In genomic region chr9:74954387-74954786, GRCm38 (mm10) we compare ENCODE assay signal across 11 mouse cellular contexts. TPM values are rescaled to one million over a fixed set of nuclear protein-coding genes. Genes with fewer than 3 reads are reported as not detected.
A peak's percentile ranks its signal among the peaks of the same experiment; 100 is the strongest.
DNase-seq lines count a peak whose midpoint lies in the region; ATAC-seq lines count a peak whose summit lies in the region.
"Had no signal": no experiment of that assay in that cellular context is flagged by ENCODE, and none has a peak within 500 bp of the region (broad histone marks: within the 10 kb centered on the region; RNA-seq: fewer than 3 reads in every experiment).

No protein-coding gene starts in this region.

- ATAC-seq in heart, embryonic 14.5 days (ENCODE audit: insufficient number of reproducible peaks, insufficient read depth, low FRiP score, low read depth), result no peak
- ATAC-seq in liver, embryonic 13.5 days (ENCODE audit: low read depth), result no peak
- no peak for ATAC-seq in liver, embryonic 12.5 days
- ATAC-seq in forebrain, embryonic 13.5 days, result no peak
- ATAC-seq in midbrain, embryonic 13.5 days, result no peak
- ATAC-seq: CD4-positive, CD25-positive, alpha-beta regulatory T cell, adult 4 months had no signal

- intact Hi-C loops in heart, postnatal 10 days (cut with DNase I), result no loop called here

- no peak for DNase-seq in heart, postnatal 10 days
- DNase-seq in liver, embryonic 13.5 days, result no peak
- DNase-seq in embryo, embryonic 10.5 days (ENCODE audit: low spot score), result no peak
- DNase-seq in frontal cortex, postnatal 14 days (ENCODE audit: low spot score in 2 of 2), result no peak
- DNase-seq: gastrocnemius, postnatal 25 days had no signal

- H3K9me3 ChIP-seq in heart, embryonic 14.5 days (ENCODE audit: control insufficient read depth, low read length), result no peaks in the 10 kb centered on the region
- H3K9me3 ChIP-seq in liver, embryonic 13.5 days (replicated peaks), result no peaks in the 10 kb centered on the region
- H3K9me3 ChIP-seq in liver, embryonic 12.5 days (replicated peaks), result no peaks in the 10 kb centered on the region
- H3K9me3 ChIP-seq in forebrain, embryonic 13.5 days (replicated peaks), result no peaks in the 10 kb centered on the region
- no peaks in the 10 kb centered on the region; the same call in 1 of the 2 replicates for H3K9me3 ChIP-seq in midbrain, embryonic 13.5 days

- peak overlapping the region; percentile 86 for H3K4me2 ChIP-seq in heart, embryonic 14.5 days (ENCODE audit: low read length)
- H3K4me2 ChIP-seq in liver, embryonic 13.5 days, result 0 out of 2 replicates have a peak overlapping the region, but pooled peaks have one; percentile 95
- H3K4me2 ChIP-seq in liver, embryonic 12.5 days, result no peak overlapping the region
- peak overlapping the region; percentile 81 for H3K4me2 ChIP-seq in forebrain, embryonic 13.5 days
- H3K4me2 ChIP-seq in midbrain, embryonic 13.5 days (replicated peaks), result peak overlapping the region; percentile 93; the same call in 1 of the 2 replicates

- 0 out of 2 replicates have a peak overlapping the region, but pooled peaks have one; percentile 93 for H3K9ac ChIP-seq in heart, embryonic 14.5 days (ENCODE audit: low read length)
- no peak overlapping the region for H3K9ac ChIP-seq in liver, embryonic 13.5 days
- H3K9ac ChIP-seq in liver, embryonic 12.5 days, result no peak overlapping the region
- no peak overlapping the region for H3K9ac ChIP-seq in forebrain, embryonic 13.5 days
- H3K9ac ChIP-seq in midbrain, embryonic 13.5 days (replicated peaks), result no peak overlapping the region
- H3K9ac ChIP-seq: liver, embryonic 14.5 days had no signal

- 78% methylated on average over 2 of the region's 2 CpGs for WGBS in heart, embryonic 14.5 days
- 82% methylated on average over 2 of the region's 2 CpGs for WGBS in liver, embryonic 13.5 days (ENCODE audit: insufficient replicate concordance)
- WGBS in liver, embryonic 12.5 days (ENCODE audit: insufficient replicate concordance), result 71% methylated on average over 2 of the region's 2 CpGs
- 80% methylated on average over 2 of the region's 2 CpGs for WGBS in forebrain, embryonic 13.5 days
- 78% methylated on average over 2 of the region's 2 CpGs for WGBS in midbrain, embryonic 13.5 days

- H3K4me3 ChIP-seq in heart, embryonic 14.5 days (ENCODE audit: control insufficient read depth in 1 of 2, insufficient read depth in 1 of 2, low read depth in 1 of 2, low read length in 2 of 2), result no peak overlapping the region
- H3K4me3 ChIP-seq in liver, embryonic 13.5 days (replicated peaks), result no peak overlapping the region
- H3K4me3 ChIP-seq in liver, embryonic 12.5 days, result no peak overlapping the region
- peak overlapping the region; percentile 96; the same call in 1 of the 2 replicates for H3K4me3 ChIP-seq in forebrain, embryonic 13.5 days
- H3K4me3 ChIP-seq in midbrain, embryonic 13.5 days (replicated peaks), result no peak overlapping the region

- H3K27ac ChIP-seq in heart, embryonic 14.5 days (replicated peaks in 1 of 2; ENCODE audit: control insufficient read depth in 1 of 2, insufficient read depth in 1 of 2, low read depth in 2 of 2, low read length in 2 of 2), result no peak overlapping the region
- no peak overlapping the region for H3K27ac ChIP-seq in liver, embryonic 13.5 days
- no peak overlapping the region for H3K27ac ChIP-seq in liver, embryonic 12.5 days
- H3K27ac ChIP-seq in forebrain, embryonic 13.5 days, result no peak overlapping the region
- H3K27ac ChIP-seq in midbrain, embryonic 13.5 days, result no peak overlapping the region
- H3K27ac ChIP-seq: liver, embryonic 14.5 days had no signal

- H3K27me3 ChIP-seq in heart, embryonic 14.5 days (ENCODE audit: control insufficient read depth, insufficient read depth, low read length), result no peaks in the 10 kb centered on the region
- no peaks in the 10 kb centered on the region for H3K27me3 ChIP-seq in liver, embryonic 13.5 days
- H3K27me3 ChIP-seq in liver, embryonic 12.5 days (replicated peaks), result no peaks in the 10 kb centered on the region
- no peaks in the 10 kb centered on the region for H3K27me3 ChIP-seq in forebrain, embryonic 13.5 days
- no peaks in the 10 kb centered on the region for H3K27me3 ChIP-seq in midbrain, embryonic 13.5 days

- peaks cover 0 to 13% of the 10 kb centered on the region in 2 experiments; a peak in 2 of 4 replicates for H3K4me1 ChIP-seq in heart, embryonic 14.5 days (ENCODE audit: control insufficient read depth in 2 of 2, insufficient read depth in 2 of 2, low read length in 2 of 2)
- H3K4me1 ChIP-seq in liver, embryonic 13.5 days (replicated peaks), result peaks cover 15% of the 10 kb centered on the region
- H3K4me1 ChIP-seq in liver, embryonic 12.5 days, result peaks cover 25% of the 10 kb centered on the region
- peaks cover 21% of the 10 kb centered on the region for H3K4me1 ChIP-seq in forebrain, embryonic 13.5 days
- H3K4me1 ChIP-seq in midbrain, embryonic 13.5 days (replicated peaks), result peaks cover 21% of the 10 kb centered on the region

- H3K36me3 ChIP-seq in heart, embryonic 14.5 days (ENCODE audit: control insufficient read depth, insufficient read depth, low read length), result peaks cover 15% of the 10 kb centered on the region
- no peaks in the 10 kb centered on the region for H3K36me3 ChIP-seq in liver, embryonic 13.5 days
- H3K36me3 ChIP-seq in liver, embryonic 12.5 days, result no peaks in the 10 kb centered on the region
- peaks cover 7% of the 10 kb centered on the region for H3K36me3 ChIP-seq in forebrain, embryonic 13.5 days (ENCODE audit: poor library complexity, severe bottlenecking)
- H3K36me3 ChIP-seq in midbrain, embryonic 13.5 days, result peaks cover 11% of the 10 kb centered on the region

RNA-seq across cellular contexts. Expression of gene Fam214a, which starts 1.7 kb away (rescaled TPM):
- 14.3 and 15.4 TPM in 2 replicates for polyA plus RNA-seq in heart, embryonic 14.5 days (2014; fragmentation: Nextera tagmentation; extraction: Ambion mirVana)
- 10 to 100 TPM; 25.9 to 26.5 TPM for total RNA-seq in heart, postnatal 10 days (2021)
- polyA plus RNA-seq in liver, embryonic 13.5 days (2015; fragmentation: Nextera tagmentation; extraction: Ambion mirVana), result 1.4 and 1.6 TPM in 2 replicates
- polyA plus RNA-seq in liver, embryonic 12.5 days (2016; fragmentation: Nextera tagmentation; extraction: Ambion mirVana), result 1.8 and 2.6 TPM in 2 replicates
- 25.7 and 28.4 TPM in 2 replicates for polyA plus RNA-seq in forebrain, embryonic 13.5 days (2015; fragmentation: Nextera tagmentation; extraction: Ambion mirVana)
- 31.3 TPM in 2 replicates for polyA plus RNA-seq in midbrain, embryonic 13.5 days (2015; fragmentation: Nextera tagmentation; extraction: Ambion mirVana)
